10 mouse cellular contexts compared by ENCODE assay signal in genomic region chr5:137291381-137291926, GRCm38 (mm10). TPM values are rescaled to one million over a fixed set of nuclear protein-coding genes. Genes with fewer than 3 reads are reported as not detected.
DNase-seq lines count a peak whose midpoint lies in the region; ATAC-seq and TF ChIP-seq lines count a peak whose summit lies in the region.
"Had no signal": no experiment of that assay in that cellular context is flagged by ENCODE, and none has a peak within 500 bp of the region (broad histone marks: within the 10 kb centered on the region; RNA-seq: fewer than 3 reads in every experiment).

No protein-coding gene starts in this region.

- no peak overlapping the region for H3K4me2 ChIP-seq in hindbrain, embryonic 13.5 days
- H3K4me2 ChIP-seq in hindbrain, embryonic 12.5 days (replicated peaks), result no peak overlapping the region
- H3K4me2 ChIP-seq in neural tube, embryonic 11.5 days (ENCODE audit: low read depth), result 0 out of 2 replicates have a peak overlapping the region, but pooled peaks have one; percentile 9
- H3K4me2 ChIP-seq: forebrain, embryonic 13.5 days; kidney, embryonic 15.5 days had no signal

- peaks cover 32% of the 10 kb centered on the region for H3K27me3 ChIP-seq in erythroblast, embryonic 14.5 days (ENCODE audit: control insufficient read depth)
- peaks cover 47% of the 10 kb centered on the region for H3K27me3 ChIP-seq in hindbrain, embryonic 13.5 days
- H3K27me3 ChIP-seq in hindbrain, embryonic 12.5 days, result peaks cover 61% of the 10 kb centered on the region
- H3K27me3 ChIP-seq in neural tube, embryonic 11.5 days (ENCODE audit: control insufficient read depth, insufficient read depth, low read length), result peaks cover 42% of the 10 kb centered on the region

- no peak for DNase-seq in neural tube, embryonic 11.5 days (ENCODE audit: low spot score)
- DNase-seq in neural tube, embryonic 10.5 days (ENCODE audit: extremely low spot score, low spot score), result no peak
- DNase-seq in left cerebral cortex, adult 2 months (ENCODE audit: extremely low spot score in 1 of 2, low spot score in 2 of 2), result no peak
- DNase-seq: layer of hippocampus, adult 9-11 months had no signal

- no peak for TF ChIP-seq CTCF in left cerebral cortex, adult 2 months (IDR thresholded peaks at IDR 0.05)

- peak overlapping the region; percentile 46; the same call in 1 of the 2 replicates for H3K9ac ChIP-seq in hindbrain, embryonic 13.5 days
- H3K9ac ChIP-seq in hindbrain, embryonic 12.5 days, result no peak overlapping the region
- no peak overlapping the region for H3K9ac ChIP-seq in neural tube, embryonic 11.5 days (ENCODE audit: low read length)

- intact Hi-C loops in left cerebral cortex, adult 2 months (cut with DNase I), result no loop called here

- H3K4me3 ChIP-seq in erythroblast, embryonic 14.5 days (replicated peaks), result peak overlapping the region; percentile 96
- no peak overlapping the region for H3K4me3 ChIP-seq in hindbrain, embryonic 13.5 days
- H3K4me3 ChIP-seq in hindbrain, embryonic 12.5 days, result no peak overlapping the region
- no peak overlapping the region for H3K4me3 ChIP-seq in neural tube, embryonic 11.5 days (ENCODE audit: low read depth, low read length)
- no peak overlapping the region for H3K4me3 ChIP-seq in left cerebral cortex, adult 2 months
- H3K4me3 ChIP-seq: forebrain, embryonic 13.5 days; kidney, embryonic 15.5 days had no signal

- peaks cover 49% of the 10 kb centered on the region for H3K36me3 ChIP-seq in erythroblast, embryonic 14.5 days (ENCODE audit: control insufficient read depth)
- H3K36me3 ChIP-seq in hindbrain, embryonic 13.5 days, result peaks cover 15% of the 10 kb centered on the region
- H3K36me3 ChIP-seq in hindbrain, embryonic 12.5 days, result peaks cover 15% of the 10 kb centered on the region
- H3K36me3 ChIP-seq in neural tube, embryonic 11.5 days (ENCODE audit: control insufficient read depth, insufficient read depth, low read length), result peaks cover 11% of the 10 kb centered on the region; the same call in 1 of the 2 replicates

- 79% methylated on average over 15 of the region's 15 CpGs for whole genome bisulfite sequencing in hindbrain, embryonic 13.5 days
- WGBS in hindbrain, embryonic 12.5 days, result 75% methylated on average over 15 of the region's 15 CpGs
- 82% methylated on average over 15 of the region's 15 CpGs for WGBS in neural tube, embryonic 11.5 days

- peaks cover 97% of the 10 kb centered on the region for H3K4me1 ChIP-seq in erythroblast, embryonic 14.5 days (ENCODE audit: control insufficient read depth)
- peaks cover 65% of the 10 kb centered on the region for H3K4me1 ChIP-seq in hindbrain, embryonic 13.5 days (replicated peaks)
- H3K4me1 ChIP-seq in hindbrain, embryonic 12.5 days, result peaks cover 40% of the 10 kb centered on the region
- peaks cover 28% of the 10 kb centered on the region for H3K4me1 ChIP-seq in neural tube, embryonic 11.5 days (ENCODE audit: control insufficient read depth, insufficient read depth, low read length)

- H3K27ac ChIP-seq in hindbrain, embryonic 13.5 days, result no peak overlapping the region
- H3K27ac ChIP-seq in hindbrain, embryonic 12.5 days, result no peak overlapping the region
- H3K27ac ChIP-seq in neural tube, embryonic 11.5 days (ENCODE audit: low read depth, low read length), result no peak overlapping the region
- no peak overlapping the region for H3K27ac ChIP-seq in left cerebral cortex, adult 2 months
- H3K27ac ChIP-seq: forebrain, embryonic 13.5 days; kidney, embryonic 15.5 days had no signal

- H3K9me3 ChIP-seq in erythroblast, embryonic 14.5 days (ENCODE audit: control insufficient read depth, low read length), result no peaks in the 10 kb centered on the region
- H3K9me3 ChIP-seq in hindbrain, embryonic 13.5 days, result no peaks in the 10 kb centered on the region
- no peaks in the 10 kb centered on the region for H3K9me3 ChIP-seq in hindbrain, embryonic 12.5 days (replicated peaks)
- H3K9me3 ChIP-seq in neural tube, embryonic 11.5 days (ENCODE audit: control insufficient read depth, low read length), result no peaks in the 10 kb centered on the region
- H3K9me3 ChIP-seq: forebrain, embryonic 13.5 days; kidney, embryonic 15.5 days had no signal

- no peak for ATAC-seq in erythroblast, adult 5-6 weeks (replicated peaks; ENCODE audit: low FRiP score, poor library complexity, severe bottlenecking)
- no peak for ATAC-seq in hindbrain, embryonic 13.5 days (ENCODE audit: low FRiP score)
- ATAC-seq in hindbrain, embryonic 12.5 days (ENCODE audit: low FRiP score), result no peak
- no peak for ATAC-seq in neural tube, embryonic 11.5 days (ENCODE audit: insufficient read depth, low FRiP score, low TSS enrichment)
- ATAC-seq: forebrain, embryonic 13.5 days had no signal

RNA-seq across cellular contexts. Expression of gene Ufsp1, which starts 3.0 kb away (rescaled TPM):
- polyA plus RNA-seq in erythroblast, embryonic 14.5 days (2012), result 14.1 and 16.4 TPM in 2 replicates
- total RNA-seq in erythroblast, adult 5-6 weeks (2015; ENCODE audit: low replicate concordance), result 19.0 and 21.7 TPM in 2 replicates
- 16.6 and 27.9 TPM in 2 replicates for total RNA-seq in erythroblast, adult 5-6 weeks (2017; ENCODE audit: low replicate concordance)
- 12.9 and 14.1 TPM in 2 replicates for polyA plus RNA-seq in hindbrain, embryonic 13.5 days (2015; fragmentation: Nextera tagmentation; extraction: Ambion mirVana)
- polyA plus RNA-seq in hindbrain, embryonic 12.5 days (2016; fragmentation: Nextera tagmentation; extraction: Ambion mirVana), result 8.1 and 10.3 TPM in 2 replicates
- polyA plus RNA-seq in neural tube, embryonic 11.5 days (2014; fragmentation: Nextera tagmentation; extraction: Ambion mirVana), result 9.3 and 10.9 TPM in 2 replicates
- total RNA-seq in left cerebral cortex, adult 2 months (2021), result 10 to 100 TPM; 11.6 to 14.4 TPM

RNA-seq across cellular contexts. Expression of gene Ache, which starts 4.1 kb away (rescaled TPM):
- 29.5 and 30.9 TPM in 2 replicates for polyA plus RNA-seq in erythroblast, embryonic 14.5 days (2012)
- 63.5 and 69.6 TPM in 2 replicates for total RNA-seq in erythroblast, adult 5-6 weeks (2015; ENCODE audit: low replicate concordance)
- total RNA-seq in erythroblast, adult 5-6 weeks (2017; ENCODE audit: low replicate concordance), result 55.2 and 63.8 TPM in 2 replicates
- 22.2 and 23.8 TPM in 2 replicates for polyA plus RNA-seq in hindbrain, embryonic 13.5 days (2015; fragmentation: Nextera tagmentation; extraction: Ambion mirVana)
- polyA plus RNA-seq in hindbrain, embryonic 12.5 days (2016; fragmentation: Nextera tagmentation; extraction: Ambion mirVana), result 12.6 and 13.1 TPM in 2 replicates
- 14.5 and 14.7 TPM in 2 replicates for polyA plus RNA-seq in neural tube, embryonic 11.5 days (2014; fragmentation: Nextera tagmentation; extraction: Ambion mirVana)
- total RNA-seq in left cerebral cortex, adult 2 months (2021), result 10 to 100 TPM; 53.8 to 62.9 TPM

RNA-seq across cellular contexts. Expression of gene Srrt, which starts 16.0 kb away (rescaled TPM):
- polyA plus RNA-seq in erythroblast, embryonic 14.5 days (2012), result 73.3 and 89.6 TPM in 2 replicates
- 85.7 and 166 TPM in 2 replicates for total RNA-seq in erythroblast, adult 5-6 weeks (2015; ENCODE audit: low replicate concordance)
- total RNA-seq in erythroblast, adult 5-6 weeks (2017; ENCODE audit: low replicate concordance), result 227 and 383 TPM in 2 replicates
- 105 and 113 TPM in 2 replicates for polyA plus RNA-seq in hindbrain, embryonic 13.5 days (2015; fragmentation: Nextera tagmentation; extraction: Ambion mirVana)
- polyA plus RNA-seq in hindbrain, embryonic 12.5 days (2016; fragmentation: Nextera tagmentation; extraction: Ambion mirVana), result 151 and 152 TPM in 2 replicates
- 151 and 166 TPM in 2 replicates for polyA plus RNA-seq in neural tube, embryonic 11.5 days (2014; fragmentation: Nextera tagmentation; extraction: Ambion mirVana)
- total RNA-seq in left cerebral cortex, adult 2 months (2021), result 100 to 1,000 TPM; 202 to 221 TPM

RNA-seq across cellular contexts. Expression of gene Trip6, which starts 22.8 kb away (rescaled TPM):
- 0.51 and 0.54 TPM in 2 replicates for polyA plus RNA-seq in erythroblast, embryonic 14.5 days (2012)
- 0.96 and 2.1 TPM in 2 replicates for total RNA-seq in erythroblast, adult 5-6 weeks (2015; ENCODE audit: low replicate concordance)
- 2.6 TPM in 1 of 2 replicates, not detected in the other for total RNA-seq in erythroblast, adult 5-6 weeks (2017; ENCODE audit: low replicate concordance)
- 19.2 and 20.0 TPM in 2 replicates for polyA plus RNA-seq in hindbrain, embryonic 13.5 days (2015; fragmentation: Nextera tagmentation; extraction: Ambion mirVana)
- 40.0 and 40.7 TPM in 2 replicates for polyA plus RNA-seq in hindbrain, embryonic 12.5 days (2016; fragmentation: Nextera tagmentation; extraction: Ambion mirVana)
- 38.1 and 40.3 TPM in 2 replicates for polyA plus RNA-seq in neural tube, embryonic 11.5 days (2014; fragmentation: Nextera tagmentation; extraction: Ambion mirVana)
- total RNA-seq in left cerebral cortex, adult 2 months (2021), result 1 to 10 TPM; 4.5 to 6.5 TPM

RNA-seq across cellular contexts. Expression of gene Slc12a9, which starts 41.9 kb away (rescaled TPM):
- 0.05 and 0.06 TPM in 2 replicates for polyA plus RNA-seq in erythroblast, embryonic 14.5 days (2012)
- 1.9 TPM in 2 replicates for total RNA-seq in erythroblast, adult 5-6 weeks (2015; ENCODE audit: low replicate concordance)
- total RNA-seq in erythroblast, adult 5-6 weeks (2017; ENCODE audit: low replicate concordance), result 0.43 and 0.98 TPM in 2 replicates
- polyA plus RNA-seq in hindbrain, embryonic 13.5 days (2015; fragmentation: Nextera tagmentation; extraction: Ambion mirVana), result 25.8 and 27.4 TPM in 2 replicates
- polyA plus RNA-seq in hindbrain, embryonic 12.5 days (2016; fragmentation: Nextera tagmentation; extraction: Ambion mirVana), result 21.9 and 23.6 TPM in 2 replicates
- 7.9 and 9.0 TPM in 2 replicates for polyA plus RNA-seq in neural tube, embryonic 11.5 days (2014; fragmentation: Nextera tagmentation; extraction: Ambion mirVana)
- 10 to 100 TPM; 22.8 to 25.1 TPM for total RNA-seq in left cerebral cortex, adult 2 months (2021)
